Mouse (Mus musculus): ENCODE data around the gene Foxf2.
A peak's percentile ranks its signal among the peaks of the same experiment; 100 is the strongest.

The Foxf2 gene

GRCm38 (mm10) chr13:31625333-31626101 lies at the start of gene Foxf2:
Gene Foxf2, plus strand, starts transcription at chr13:31625816.
- DNase-seq (ENCODE audit: extremely low read depth, insufficient read length, low spot score) = peak; percentile 81

GRCm38 (mm10) chr13:31576696-31577095 lies 48.9 kb upstream of the Foxf2 start:
- DNase-seq (ENCODE audit: extremely low read depth, insufficient read length, low spot score) = no peak

- DNase-seq (ENCODE audit: extremely low read depth, insufficient read length, low spot score) = peak; percentile 55
Measured at GRCm38 (mm10) chr13:31577576-31577975, 48.0 kb upstream of the Foxf2 start.

GRCm38 (mm10) chr13:31578389-31578788 lies 47.2 kb upstream of the Foxf2 start:
- DNase-seq (ENCODE audit: extremely low read depth, insufficient read length, low spot score) = peak; percentile 52

- DNase-seq (ENCODE audit: extremely low read depth, insufficient read length, low spot score) = no peak
Measured at GRCm38 (mm10) chr13:31579866-31580265, 45.8 kb upstream of the Foxf2 start.

- no peak for DNase-seq (ENCODE audit: extremely low read depth, insufficient read length, low spot score)
Measured at GRCm38 (mm10) chr13:31587341-31587740, 38.3 kb upstream of the Foxf2 start.

- no peak for DNase-seq (ENCODE audit: extremely low read depth, insufficient read length, low spot score)
Measured at GRCm38 (mm10) chr13:31599576-31599975, 26.0 kb upstream of the Foxf2 start.

GRCm38 (mm10) chr13:31603964-31604363 lies 21.7 kb upstream of the Foxf2 start:
- no peak for DNase-seq (ENCODE audit: extremely low read depth, insufficient read length, low spot score)

GRCm38 (mm10) chr13:31614724-31615465 lies 10.7 kb upstream of the Foxf2 start:
- DNase-seq (ENCODE audit: extremely low read depth, insufficient read length, low spot score) = no peak

GRCm38 (mm10) chr13:31615561-31616165 lies 10.0 kb upstream of the Foxf2 start:
- no peak for DNase-seq (ENCODE audit: extremely low read depth, insufficient read length, low spot score)

GRCm38 (mm10) chr13:31618001-31618400 lies 7.6 kb upstream of the Foxf2 start:
- no peak for DNase-seq (ENCODE audit: extremely low read depth, insufficient read length, low spot score)

GRCm38 (mm10) chr13:31618416-31618815 lies 7.2 kb upstream of the Foxf2 start:
- peak; percentile 74 for DNase-seq (ENCODE audit: extremely low read depth, insufficient read length, low spot score)

GRCm38 (mm10) chr13:31618919-31619655 lies 6.5 kb upstream of the Foxf2 start:
- DNase-seq (ENCODE audit: extremely low read depth, insufficient read length, low spot score) = no peak

GRCm38 (mm10) chr13:31619826-31620498 lies 5.7 kb upstream of the Foxf2 start:
- DNase-seq (ENCODE audit: extremely low read depth, insufficient read length, low spot score) = no peak

- no peak for DNase-seq (ENCODE audit: extremely low read depth, insufficient read length, low spot score)
Measured at GRCm38 (mm10) chr13:31620499-31620847, 5.1 kb upstream of the Foxf2 start.

GRCm38 (mm10) chr13:31620937-31621336 lies 4.7 kb upstream of the Foxf2 start:
- no peak for DNase-seq (ENCODE audit: extremely low read depth, insufficient read length, low spot score)

GRCm38 (mm10) chr13:31621741-31622140 lies 3.9 kb upstream of the Foxf2 start:
- DNase-seq (ENCODE audit: extremely low read depth, insufficient read length, low spot score) = no peak

- no peak for DNase-seq (ENCODE audit: extremely low read depth, insufficient read length, low spot score)
Measured at GRCm38 (mm10) chr13:31622371-31622770, 3.2 kb upstream of the Foxf2 start.

- DNase-seq (ENCODE audit: extremely low read depth, insufficient read length, low spot score) = no peak
Measured at GRCm38 (mm10) chr13:31623291-31623690, 2.3 kb upstream of the Foxf2 start.
